Mouse (Mus musculus) c-Kit-positive CD71-negative TER-119-negative erythroid progenitor cells, embryonic 14.5 days (primary cell): ENCODE measurements around the gene Glp2r.
A peak's percentile ranks its signal among the peaks of the same experiment; 100 is the strongest.

ENCODE experiments used
- DNase-seq: peaks from one replicate; pipeline ENCODE4 v3.0.0-alpha.2; 2013; ENCODE audit warnings: low read depth

Glp2r gene

DNA sequence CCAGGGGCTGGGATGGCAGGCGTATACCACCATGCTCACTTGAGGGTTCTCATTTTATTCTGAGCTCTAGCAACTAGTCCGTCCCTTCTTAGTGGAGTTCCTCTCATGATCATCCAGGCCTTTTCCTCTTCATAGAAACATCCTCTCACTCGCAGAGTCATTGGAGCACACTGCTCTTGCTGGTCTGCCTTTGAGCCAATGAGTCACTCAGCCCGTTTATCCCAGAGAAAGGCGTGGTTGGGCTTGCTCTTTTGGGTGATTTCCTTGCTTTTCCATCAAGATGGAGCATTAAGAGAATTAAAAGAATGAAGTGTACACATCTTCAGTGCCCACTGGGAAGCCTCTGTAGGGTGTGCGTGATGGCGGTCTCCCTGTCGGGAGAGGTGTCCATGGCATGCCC, 109.5 kb downstream of the Glp2r start:
- DNase-seq = no peak

DNA sequence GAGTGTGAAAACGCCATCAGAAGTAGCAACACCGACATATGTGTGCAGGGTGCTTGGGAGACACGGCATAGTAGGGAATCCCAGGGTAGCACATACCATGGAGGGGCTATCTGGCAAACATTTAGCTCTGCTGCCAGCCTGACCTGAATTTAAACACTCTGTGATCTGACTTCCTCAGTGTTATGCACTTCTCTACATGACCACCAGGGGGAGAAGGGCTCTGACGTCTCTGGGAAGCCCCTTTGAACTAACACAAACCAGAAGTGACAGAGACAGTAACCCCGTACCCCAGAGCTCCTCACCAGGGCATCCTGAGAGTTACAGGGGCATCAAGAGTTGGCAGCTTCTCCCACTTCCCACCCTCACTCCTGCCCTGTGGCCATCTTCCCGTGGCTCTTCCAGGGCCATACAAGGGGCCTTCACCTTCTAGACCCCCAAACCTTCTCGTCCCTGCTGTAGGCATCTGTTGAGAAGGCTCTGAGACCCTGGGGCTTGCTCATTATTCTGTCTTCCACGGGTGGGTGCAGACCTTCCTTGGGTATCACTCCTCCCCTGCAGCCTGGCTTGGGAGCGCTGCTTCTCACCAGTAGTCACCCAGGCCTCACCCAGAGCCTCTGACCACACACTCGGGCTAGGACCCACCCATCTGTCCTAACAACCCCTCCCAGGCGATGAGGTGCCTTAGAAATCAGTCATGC, 113.1 kb downstream of the Glp2r start:
- DNase-seq = peak; percentile 50

DNA sequence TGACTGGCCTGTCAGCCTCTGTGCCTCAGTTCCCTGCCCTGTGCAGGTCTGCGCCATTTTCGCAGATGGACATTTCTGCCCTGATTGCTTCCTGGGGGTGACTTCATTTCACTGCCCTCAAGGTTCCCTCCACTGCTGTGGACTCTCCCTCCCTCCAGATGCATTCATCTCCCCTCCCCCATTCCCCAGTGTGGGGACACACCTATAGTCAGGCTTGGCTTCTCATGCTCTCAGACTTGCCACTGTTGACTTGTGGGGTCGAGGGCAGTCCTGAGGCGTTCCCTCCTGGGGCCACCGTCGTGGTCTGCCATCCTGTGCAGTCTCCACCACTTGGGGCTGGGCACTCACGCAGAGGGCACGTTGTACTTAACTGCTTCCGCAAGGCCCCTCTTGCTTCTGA, 114.1 kb downstream of the Glp2r start:
- no peak for DNase-seq

DNA sequence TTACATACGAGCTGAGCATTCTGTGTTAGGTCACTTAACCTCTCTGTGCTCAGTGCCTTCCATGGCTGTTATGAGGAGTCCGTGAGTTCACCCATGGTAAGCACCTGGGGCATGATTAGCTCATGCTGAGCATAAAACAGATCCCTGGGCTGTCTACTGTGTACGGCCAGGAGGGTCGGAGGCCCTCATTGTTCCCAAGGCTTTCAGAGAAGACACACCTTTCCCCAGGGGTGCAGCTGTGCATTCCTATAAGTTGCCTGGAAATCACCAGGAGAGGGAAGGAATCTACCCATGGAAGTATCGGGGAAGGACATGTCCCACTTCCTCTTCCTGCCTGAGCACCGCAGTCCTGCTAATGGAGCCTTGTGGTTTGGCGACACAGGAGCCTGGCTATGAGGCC, 114.6 kb downstream of the Glp2r start:
- no peak for DNase-seq

DNA sequence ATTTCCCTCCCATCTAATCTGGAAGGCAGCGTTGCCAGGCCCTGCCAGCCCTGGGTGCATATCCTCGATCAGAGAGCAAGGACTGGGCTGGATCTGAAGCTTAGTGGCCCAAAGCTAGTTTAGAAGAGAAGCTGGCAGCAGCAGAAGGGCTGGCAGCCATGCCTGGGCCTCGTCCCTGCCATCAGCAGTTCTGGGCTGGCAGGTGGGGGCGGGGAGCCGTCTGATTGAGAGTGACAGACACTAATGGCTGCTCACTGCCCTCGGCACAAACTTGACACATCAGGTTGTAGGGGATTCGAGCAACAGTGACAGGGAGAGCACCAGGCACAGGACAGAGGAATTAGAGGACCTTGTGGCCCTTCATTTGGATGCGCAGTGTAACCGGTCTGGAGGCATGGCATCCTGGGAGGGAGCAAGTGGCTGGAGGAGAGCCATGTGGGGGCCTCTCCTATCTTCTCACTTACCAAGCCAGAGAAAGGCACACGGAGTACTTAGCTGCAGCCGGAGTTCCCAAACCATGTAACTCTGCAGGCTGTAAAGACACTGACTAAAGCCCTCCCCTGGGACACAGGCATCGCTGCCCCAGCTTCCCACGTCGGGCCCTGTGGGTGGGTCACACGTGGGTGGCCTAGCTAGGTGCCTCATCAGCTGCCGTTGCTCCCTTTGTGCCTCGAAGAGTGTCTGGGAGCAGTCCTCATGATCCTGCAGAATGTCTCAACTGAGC, 115.6 kb downstream of the Glp2r start:
- no peak for DNase-seq

DNA sequence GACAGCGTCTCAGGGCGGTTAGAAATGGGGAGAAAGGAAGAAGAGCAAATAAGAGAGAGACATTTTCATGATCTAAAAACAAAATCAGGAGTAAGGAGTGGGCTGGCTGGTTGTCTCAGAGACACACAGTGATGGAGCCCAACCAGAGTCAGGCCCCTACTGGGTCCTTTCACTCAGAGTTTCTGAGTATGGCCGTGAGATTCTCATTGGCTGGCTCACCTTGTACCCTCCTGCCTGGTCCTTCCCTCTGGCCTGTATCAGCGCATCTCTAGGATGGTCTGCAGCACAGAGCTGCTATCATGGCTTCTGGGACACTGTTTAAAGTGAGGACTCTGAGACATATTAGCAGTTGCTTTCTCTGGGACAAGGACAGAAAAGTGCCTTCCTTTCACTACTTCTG, 116.4 kb downstream of the Glp2r start:
- DNase-seq = no peak

DNA sequence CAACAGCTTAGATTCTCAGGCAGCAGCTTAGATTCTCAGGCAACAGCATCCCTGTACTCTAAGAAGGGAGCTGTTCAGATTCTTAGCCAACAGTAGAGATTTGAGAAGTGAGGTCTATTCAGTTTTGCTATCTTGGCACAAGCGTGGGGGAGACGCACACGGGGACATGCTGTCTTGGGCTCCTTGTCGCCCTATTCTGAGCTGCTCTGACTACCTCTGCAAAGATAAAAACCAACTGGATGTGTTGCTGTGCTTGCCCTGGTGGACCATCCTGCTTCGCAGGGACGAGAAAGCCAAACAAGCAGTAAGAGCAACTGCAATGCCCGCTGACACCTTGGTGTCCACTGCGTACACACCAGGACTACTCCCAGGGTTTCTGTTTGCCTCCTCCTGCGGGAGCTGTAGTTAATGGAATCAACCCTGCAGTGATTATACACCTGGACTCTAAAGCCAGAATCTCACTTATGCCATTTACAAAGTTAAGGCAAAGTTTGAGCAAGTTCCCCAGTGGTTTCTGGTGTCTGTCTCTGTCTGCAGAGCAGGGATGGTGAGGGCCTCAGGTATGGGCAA, 117.3 kb downstream of the Glp2r start:
- DNase-seq = no peak

DNA sequence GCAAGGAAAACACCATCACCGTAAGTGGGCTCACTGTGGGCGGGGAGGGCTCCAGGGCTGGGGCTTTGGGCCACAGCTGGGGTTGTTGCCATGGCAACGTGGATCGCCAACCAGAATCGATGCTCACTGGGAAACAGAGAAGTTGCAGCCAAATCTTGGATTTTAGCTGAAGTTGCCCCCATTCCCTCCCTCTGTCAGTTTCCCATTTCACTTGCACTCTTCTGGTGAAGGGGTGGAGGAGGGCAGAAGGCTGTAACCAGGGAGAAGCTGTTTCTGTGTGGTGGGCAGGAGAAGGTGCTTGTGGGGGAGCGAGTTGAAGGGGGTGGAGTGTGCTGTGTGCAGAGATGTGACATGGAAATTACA, 118.1 kb downstream of the Glp2r start:
- no peak for DNase-seq

DNA sequence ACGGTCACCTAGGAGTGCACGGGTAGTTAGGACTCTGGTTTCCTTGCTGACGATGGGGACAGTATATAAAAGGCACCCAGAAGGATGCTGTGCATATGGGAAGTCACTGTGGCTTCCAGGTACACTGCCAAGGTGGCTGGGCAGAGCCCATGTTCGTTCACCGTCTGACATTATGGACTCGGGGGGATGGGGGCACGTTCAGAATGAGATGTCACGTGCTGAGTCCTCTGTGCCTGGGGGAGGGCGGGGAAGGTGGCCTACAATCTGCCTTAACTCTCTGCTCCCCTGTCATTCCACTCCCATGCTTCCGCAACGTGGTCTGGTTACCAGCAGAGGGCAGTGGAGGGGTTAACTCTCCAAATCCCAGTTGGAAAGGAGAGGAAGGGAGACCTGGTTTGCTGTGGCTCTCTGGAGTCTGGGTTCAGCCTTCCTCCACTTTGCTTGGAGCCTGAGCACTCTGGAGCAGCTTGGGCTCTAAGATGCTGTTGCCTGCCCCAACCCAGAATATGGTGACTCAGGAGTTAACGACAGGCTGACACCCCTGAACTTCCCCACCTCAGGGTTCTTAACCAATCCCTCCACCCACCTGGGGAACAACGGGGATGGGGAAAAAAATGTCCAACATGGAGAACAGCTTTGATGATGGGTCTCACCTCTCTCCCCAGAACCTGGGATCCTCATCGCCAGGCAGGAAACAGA, 118.6 kb downstream of the Glp2r start:
- DNase-seq = no peak

DNA sequence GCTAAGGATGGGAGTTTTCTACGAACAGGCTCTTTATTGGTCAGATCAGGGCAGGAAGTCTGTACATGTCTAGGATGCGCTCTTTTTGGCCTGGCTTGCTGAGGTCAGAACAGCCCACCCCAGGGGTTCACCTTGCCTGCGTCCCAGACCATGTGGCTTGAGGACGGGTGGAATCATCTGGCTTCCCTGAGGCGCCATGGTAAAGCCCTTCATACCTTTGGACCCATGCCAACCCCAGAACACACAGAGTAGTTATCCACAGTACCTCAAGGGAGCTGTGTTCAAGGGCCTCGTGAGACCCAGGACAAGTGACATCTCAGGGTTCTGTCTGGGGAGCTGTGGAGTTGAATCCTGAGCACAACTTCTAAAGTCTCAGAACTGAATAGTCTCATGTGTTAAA, 119.2 kb downstream of the Glp2r start:
- DNase-seq = no peak

DNA sequence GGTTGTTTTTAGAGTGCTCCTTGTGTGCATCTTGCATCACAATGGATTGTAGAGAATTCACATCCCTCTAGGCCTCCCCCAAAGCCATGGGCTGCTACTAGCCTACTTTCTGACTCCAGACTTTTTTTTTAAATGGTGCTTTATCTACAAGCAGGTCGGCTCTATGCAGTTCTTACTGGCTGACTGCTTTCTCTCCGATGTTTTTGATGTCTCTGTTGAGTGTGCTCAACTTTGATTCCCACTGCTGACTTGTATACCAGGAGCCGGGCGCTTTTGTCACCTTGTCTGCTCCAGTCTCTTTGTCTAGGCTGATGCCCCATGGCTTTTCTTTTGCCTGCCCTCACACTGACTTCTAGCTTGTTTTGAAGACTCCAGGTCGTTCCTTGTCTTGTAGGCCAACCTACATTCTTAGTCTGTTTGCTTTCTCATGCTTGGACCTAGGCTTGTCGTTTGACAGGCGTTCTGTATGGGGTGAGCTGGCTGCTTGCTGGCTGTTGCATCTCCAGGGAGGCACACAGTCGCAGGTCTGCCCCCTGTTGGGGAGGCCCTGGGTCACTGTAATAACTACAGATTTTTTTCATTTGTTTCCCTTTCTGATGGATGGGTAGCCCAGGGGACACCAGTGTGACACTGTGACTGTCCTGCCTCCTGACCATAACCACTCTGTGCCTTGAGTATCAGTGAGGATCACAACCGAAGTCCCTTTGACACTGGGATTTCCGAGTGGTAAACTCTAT, 120.8 kb downstream of the Glp2r start:
- no peak for DNase-seq

DNA sequence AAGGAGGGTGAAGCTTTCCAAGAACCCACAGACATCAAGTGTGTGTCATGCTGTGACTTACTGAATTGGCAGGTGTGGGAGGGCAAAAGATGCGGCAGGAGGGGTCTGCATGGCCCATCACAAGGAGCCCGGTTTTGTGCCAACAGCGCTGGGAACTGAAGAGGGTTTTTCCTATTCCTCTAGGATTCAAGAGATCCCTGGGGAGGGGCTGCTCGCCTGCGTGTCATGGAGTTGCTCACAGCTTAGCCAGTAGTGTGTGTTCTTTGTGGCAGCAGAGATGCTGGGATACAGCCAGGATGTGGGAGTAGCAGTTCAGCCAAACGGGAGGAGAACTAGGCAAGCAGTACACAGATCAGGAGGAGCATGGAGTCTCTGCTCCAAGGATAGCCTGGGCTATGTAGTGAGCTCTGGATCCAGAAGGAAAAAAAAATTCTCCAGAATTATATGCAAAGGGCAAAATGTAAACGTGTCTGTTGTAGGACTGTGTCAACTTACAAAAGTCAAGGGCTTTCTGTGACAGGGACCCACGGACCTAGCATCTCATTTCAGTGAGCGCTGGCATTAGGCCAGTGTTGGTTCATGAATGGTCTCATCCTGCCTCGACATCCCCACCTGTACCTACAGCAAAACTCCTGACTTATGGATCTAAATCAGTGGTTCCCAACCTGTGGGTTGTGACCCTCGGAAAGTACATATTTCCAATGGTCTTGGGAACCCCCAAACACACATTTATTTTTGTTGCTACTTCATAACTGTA, 122.1 kb downstream of the Glp2r start:
- DNase-seq = no peak

DNA sequence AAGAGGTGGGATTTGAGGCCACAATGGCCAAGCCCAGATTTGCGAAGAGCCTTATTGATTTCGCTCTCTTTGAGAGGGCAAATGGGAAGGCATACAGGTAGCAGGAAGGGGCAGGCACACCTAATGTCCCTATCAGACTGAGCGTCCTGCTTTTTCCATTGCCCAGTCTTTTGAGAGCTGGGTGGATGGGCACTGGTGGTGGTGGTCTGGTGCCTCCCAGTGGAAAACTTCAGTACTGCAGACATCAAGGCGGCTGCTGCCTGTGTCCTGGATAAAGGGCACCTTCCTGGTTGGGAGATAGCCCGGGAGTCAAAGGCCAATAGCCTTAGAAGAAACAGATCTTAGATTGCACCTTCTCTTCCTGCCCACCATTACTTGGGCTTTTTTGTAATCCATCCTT, 123.2 kb downstream of the Glp2r start:
- DNase-seq = peak; percentile 42

DNA sequence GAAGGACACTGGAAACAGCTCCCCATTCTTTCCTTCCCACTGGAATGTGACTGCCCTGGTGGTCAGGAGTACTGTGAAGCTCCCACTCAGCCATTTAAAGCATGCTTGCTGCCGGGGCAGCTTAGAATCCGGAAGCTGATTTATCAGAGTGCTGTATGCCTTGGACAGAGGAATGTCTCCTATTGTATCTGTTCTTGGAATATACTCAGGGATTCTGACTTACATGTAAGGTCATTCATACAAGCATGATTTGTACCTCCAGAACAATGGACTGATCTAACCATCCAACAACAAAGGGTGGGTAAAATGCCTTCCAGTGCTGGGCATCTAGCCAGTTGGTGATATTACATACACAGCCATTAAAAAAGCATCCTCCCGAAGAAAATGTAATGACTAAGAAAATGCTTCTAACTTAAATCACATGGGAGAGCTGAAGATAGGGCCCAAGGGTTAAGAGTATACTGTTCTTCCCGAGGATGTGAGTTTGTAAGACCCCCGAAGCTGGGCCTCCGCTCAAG, 126.3 kb downstream of the Glp2r start:
- DNase-seq = no peak

DNA sequence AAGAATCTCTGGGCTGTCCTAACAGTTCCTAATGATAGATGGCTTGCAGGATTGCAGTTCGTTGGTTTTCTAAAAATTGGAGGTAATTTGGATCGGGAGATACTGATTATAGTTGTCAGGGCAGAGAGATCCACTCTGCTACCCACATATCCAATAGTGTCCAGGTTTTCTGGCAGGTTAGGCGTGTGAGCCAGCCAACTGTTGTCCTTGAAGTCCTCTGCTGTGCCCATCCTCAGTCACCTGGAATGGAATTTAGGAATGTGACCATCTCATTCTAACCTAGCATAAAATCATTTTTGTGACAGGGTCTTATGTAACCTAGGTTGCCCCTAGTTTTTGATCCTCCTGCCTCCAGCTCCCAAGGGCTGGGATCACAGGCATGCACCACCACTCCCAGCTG, 127.5 kb downstream of the Glp2r start:
- no peak for DNase-seq

DNA sequence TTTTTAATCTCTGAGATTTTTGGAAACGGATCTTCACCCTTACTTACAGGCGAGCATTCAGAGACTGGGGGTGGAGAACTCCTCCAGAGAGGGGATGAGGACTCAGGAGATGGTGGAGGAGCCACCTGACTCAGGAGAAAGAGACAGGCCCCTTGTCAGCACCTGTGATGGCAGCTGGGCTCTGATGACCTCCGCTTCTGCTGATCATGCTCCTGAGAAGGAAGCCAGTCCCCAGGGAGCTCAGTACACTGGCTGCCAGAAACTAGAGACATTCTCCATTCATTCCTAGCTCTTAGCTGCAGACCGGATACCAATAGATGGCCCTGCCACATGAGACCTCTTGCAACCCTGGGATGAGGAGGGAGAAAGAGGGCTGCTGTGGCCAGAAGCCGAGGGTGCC, 128.1 kb downstream of the Glp2r start:
- no peak for DNase-seq

DNA sequence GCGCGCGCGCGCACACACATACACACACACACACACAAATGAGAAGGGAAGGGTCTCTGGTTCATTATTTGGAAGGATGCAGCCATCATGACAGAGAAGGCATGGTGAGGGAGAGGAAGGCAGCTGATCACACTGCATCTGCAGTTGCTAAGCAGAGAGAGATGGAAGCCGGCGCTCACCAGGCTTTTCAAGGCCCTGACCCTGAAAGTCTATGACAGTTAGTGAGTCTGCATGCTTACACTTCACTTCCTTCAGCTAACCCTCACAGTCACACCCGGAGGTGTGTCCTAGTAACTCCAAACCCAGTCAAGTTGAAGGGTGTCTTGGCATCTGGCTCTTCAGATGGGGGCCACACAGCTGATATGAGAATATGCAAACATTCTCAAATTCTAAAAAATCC, 128.5 kb downstream of the Glp2r start:
- DNase-seq = no peak

DNA sequence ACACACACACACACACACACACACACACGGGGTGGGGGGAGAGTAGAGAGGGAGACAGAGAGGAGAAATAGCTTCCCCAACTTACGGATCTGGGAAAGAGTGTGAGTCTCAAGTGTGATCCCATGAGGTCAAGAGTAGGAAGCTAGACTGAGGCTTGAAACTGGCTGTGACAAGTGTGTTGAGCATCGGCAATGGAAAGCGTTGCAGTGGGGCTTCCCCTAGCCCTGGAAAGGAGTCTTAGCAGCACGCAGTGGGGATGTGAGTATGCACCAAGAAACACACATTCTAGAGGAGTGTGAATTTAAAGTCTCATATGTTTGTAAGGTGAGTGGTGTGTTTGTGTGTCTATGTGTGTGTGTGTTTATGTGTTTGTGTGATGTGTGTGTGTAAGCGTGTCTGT, 130.7 kb downstream of the Glp2r start:
- no peak for DNase-seq

DNA sequence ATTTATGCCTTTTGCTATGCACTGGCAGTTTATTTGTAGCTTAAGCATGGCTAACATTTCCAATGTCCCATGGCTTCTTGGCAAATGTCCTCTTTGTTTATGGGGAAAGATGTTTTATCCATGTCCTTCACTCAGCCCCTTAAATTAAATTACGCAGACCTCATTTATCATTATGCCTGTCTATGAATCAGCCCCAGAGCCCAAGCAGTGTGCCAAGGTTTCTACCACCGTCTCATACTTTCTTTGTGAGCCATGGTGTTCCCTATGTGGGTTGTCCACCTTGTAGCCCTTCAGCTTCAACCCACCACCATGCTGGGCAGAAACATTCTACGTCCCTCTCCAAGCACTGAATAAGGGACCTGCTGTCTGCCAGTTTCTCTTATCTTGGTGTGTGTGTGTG, 132.6 kb downstream of the Glp2r start:
- no peak for DNase-seq

DNA sequence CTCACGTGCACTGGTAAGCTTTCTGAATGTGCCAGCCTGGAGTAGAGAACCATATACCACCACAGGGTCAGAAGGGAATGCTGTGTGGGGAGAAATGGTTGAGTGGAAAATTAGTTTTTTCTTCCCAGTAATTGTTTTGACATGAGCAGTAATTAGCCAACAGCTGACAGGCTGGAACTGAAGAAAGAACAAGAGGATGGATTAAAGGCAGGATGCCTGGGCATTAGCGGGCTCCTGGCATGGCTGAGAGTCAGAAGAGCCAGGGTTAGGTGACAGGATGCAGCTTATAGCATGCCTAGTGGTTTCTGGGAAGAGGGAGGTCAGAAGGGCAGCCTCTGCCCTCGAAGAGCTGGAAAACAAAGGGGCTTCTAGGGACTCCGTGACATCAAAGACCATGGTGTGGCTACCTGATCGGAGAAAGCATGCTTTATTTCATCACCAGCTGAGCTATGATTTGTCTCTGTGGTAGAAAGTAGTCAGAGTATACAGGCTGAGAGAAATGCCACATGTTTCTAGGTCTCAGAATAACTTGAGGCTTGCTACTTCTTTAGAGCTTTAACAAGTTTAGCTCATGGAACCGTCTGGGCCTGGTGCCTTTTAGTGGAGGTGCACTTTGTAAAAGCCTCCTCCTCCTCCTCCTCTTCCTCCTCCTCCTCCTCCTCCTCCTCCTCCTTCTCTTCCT, 133.9 kb downstream of the Glp2r start:
- DNase-seq = no peak

DNA sequence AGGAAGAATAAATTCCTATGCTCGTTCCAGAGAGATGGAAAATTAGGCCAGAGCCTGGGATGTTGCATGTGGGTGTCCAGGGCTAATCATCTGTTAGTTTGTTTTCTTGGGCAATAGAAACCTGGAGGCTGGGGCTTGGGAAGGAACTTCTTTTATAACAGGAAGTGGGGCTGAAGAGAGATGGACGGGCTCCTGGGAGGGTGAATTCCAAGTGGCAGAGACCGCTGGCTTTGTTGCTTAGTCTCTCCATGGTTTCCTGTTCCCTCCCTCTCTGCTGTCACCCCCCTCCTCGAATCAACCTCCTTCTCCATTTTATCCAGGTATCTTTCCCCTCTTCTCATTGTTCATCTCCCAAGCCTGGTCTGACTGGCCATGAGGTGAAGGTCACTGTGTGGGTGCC, 134.8 kb downstream of the Glp2r start:
- DNase-seq = no peak
